Mouse (Mus musculus) bone marrow macrophage, adult 2 months (primary cell): Measurements from ENCODE around the gene Jmjd1c.

Experiments
- CTCF ChIP-seq: IDR thresholded peaks from 2 replicates; pipeline ENCODE4 v1.5.1; 2012; ENCODE audit warnings: low read depth, mild to moderate bottlenecking, low read length, moderate library complexity
- POLR2A ChIP-seq: IDR thresholded peaks from 2 replicates; pipeline ENCODE4 v1.6.1; 2012; ENCODE audit warnings: mild to moderate bottlenecking, low read depth, low read length, borderline replicate concordance

- TF ChIP-seq POLR2A = no peak
- no peak for TF ChIP-seq CTCF
These were observed 151.2 kb downstream of the Jmjd1c start for GRCm38 (mm10) chr10:67247145-67247544.
